Mouse (Mus musculus): Measurements from ENCODE around the gene Fam71e1. TPM values are rescaled to one million over a fixed set of nuclear protein-coding genes. Genes with fewer than 3 reads are reported as not detected.

Fam71e1 gene
- polyA plus RNA-seq, 1 experiment from 2014 or later = 4.1 TPM

GRCm38 (mm10) chr7:44466006-44466887 is 30.1 kb upstream of the Fam71e1 start:
- peak; percentile 15 for DNase-seq
- TF ChIP-seq CTCF (IDR thresholded peaks at IDR 0.05; ENCODE audit: low read depth) (no peak), EP300 (IDR thresholded peaks at IDR 0.05; ENCODE audit: low read depth) (no peak)
- H3K4me2 ChIP-seq (ENCODE audit: low read depth, low read length) = peak overlapping the region; percentile 65
- peak overlapping the region; percentile 26 for H3K4me3 ChIP-seq (ENCODE audit: low read depth, low read length)
- 77% methylated on average over 10 of the region's 10 CpGs for WGBS (ENCODE audit: insufficient replicate concordance)
- peaks cover 30% of the 10 kb centered on the region for H3K27me3 ChIP-seq (ENCODE audit: insufficient read depth, low read length)
- peaks cover 3% of the 10 kb centered on the region for H3K36me3 ChIP-seq (replicated peaks; ENCODE audit: insufficient read depth, low read length)
- peak overlapping the region; percentile 50 for H3K9ac ChIP-seq (replicated peaks)
- no peak for ATAC-seq
- no peaks in the 10 kb centered on the region for H3K9me3 ChIP-seq (ENCODE audit: low read length)
- H3K27ac ChIP-seq (ENCODE audit: low read depth) = peak overlapping the region; percentile 66
- peaks cover 36% of the 10 kb centered on the region for H3K4me1 ChIP-seq (ENCODE audit: insufficient read depth)

DNA sequence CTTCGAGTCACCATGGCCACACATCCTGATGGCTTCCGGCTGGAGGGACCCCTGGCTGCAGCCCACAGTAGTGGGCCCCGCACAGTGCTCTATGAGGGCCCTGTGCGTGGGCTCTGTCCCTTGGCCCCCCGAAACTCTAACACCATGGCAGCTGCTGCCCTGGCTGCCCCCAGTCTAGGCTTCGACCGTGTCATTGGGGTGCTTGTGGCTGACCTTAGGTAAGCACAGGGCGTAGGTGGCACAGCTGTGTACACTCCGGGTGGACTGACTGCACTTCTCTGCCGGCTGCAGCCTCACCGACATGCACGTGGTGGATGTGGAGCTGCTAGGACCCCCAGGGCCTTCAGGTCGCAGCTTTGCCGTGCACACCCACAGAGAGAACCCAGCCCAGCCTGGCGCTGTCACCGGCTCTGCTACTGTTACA is 29.5 kb upstream of the Fam71e1 start:
- Histone ChIP-seq H3K4me1 (ENCODE audit: insufficient read depth) (peaks cover 36% of the 10 kb centered on the region), H3K36me3 (replicated peaks; ENCODE audit: insufficient read depth, low read length) (peaks cover 5% of the 10 kb centered on the region), H3K4me3 (ENCODE audit: low read depth, low read length) (no peak overlapping the region), H3K4me2 (ENCODE audit: low read depth, low read length) (peak overlapping the region; percentile 89), H3K27me3 (ENCODE audit: insufficient read depth, low read length) (peaks cover 24% of the 10 kb centered on the region), H3K9ac (replicated peaks) (no peak overlapping the region), H3K9me3 (ENCODE audit: low read length) (no peaks in the 10 kb centered on the region), H3K27ac (ENCODE audit: low read depth) (peak overlapping the region; percentile 66)
- TF ChIP-seq CTCF (IDR thresholded peaks at IDR 0.05; ENCODE audit: low read depth) (no peak), EP300 (IDR thresholded peaks at IDR 0.05; ENCODE audit: low read depth) (no peak)
- DNase-seq (peak; percentile 16), ATAC-seq (no peak)
- 80% methylated on average over 16 of the region's 16 CpGs for WGBS (ENCODE audit: insufficient replicate concordance)

DNA sequence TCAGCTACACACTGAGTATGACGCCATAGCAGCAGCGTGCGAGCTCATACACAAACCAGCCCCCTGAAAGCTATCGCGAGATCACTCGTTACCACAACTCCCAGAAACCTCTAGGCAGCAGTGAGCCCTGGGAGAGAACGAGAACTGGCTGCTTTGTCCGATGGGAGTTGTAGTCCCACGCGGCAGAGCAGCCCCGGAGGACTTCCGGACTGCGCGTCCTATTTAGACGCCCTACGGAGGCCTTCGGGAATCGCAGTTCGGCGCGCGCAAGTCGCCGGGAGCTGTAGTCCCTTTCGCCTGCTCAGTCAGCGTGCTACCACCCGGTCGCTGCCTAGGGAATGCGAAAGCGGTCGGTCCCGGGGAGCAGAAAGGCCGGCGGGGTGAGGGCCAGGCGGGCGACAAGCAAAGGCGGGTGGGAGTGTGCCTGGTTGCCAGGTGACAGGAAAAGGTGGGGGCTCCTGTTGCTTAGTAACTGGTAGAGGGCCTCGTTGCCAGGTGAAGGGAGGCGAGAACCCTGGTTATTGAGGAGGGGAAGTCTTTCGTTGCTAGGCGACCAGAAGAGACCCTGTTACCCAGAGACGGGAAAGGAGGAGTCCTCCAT is 28.5 kb upstream of the Fam71e1 start, which contains the start of gene Josd2:
Josd2 (plus strand) TSS at position 170 of the 601 bp plus-strand sequence.
- TF ChIP-seq EP300 (IDR thresholded peaks at IDR 0.05; ENCODE audit: low read depth) = peak; percentile 64; the same call in 1 of the 2 replicates
- no peak for TF ChIP-seq CTCF (IDR thresholded peaks at IDR 0.05; ENCODE audit: low read depth)
- peak within 1 kb of the TSS; percentile 82 for H3K27ac ChIP-seq (ENCODE audit: low read depth)
- peaks cover 5% of the 10 kb centered on the region for H3K36me3 ChIP-seq (replicated peaks; ENCODE audit: insufficient read depth, low read length)
- H3K27me3 ChIP-seq (ENCODE audit: insufficient read depth, low read length) = peaks cover 14% of the 10 kb centered on the region
- peak within 1 kb of the TSS; percentile 89 for H3K4me2 ChIP-seq (ENCODE audit: low read depth, low read length)
- 2% methylated on average over 39 of the region's 42 CpGs for WGBS (ENCODE audit: insufficient replicate concordance)
- H3K4me3 ChIP-seq (ENCODE audit: low read depth, low read length) = peak within 1 kb of the TSS; percentile 83
- H3K4me1 ChIP-seq (ENCODE audit: insufficient read depth) = peaks cover 41% of the 10 kb centered on the region
- peak within 1 kb of the TSS; percentile 84 for H3K9ac ChIP-seq (replicated peaks)
- H3K9me3 ChIP-seq (ENCODE audit: low read length) = no peaks in the 10 kb centered on the region
- DNase-seq (peak; percentile 92), ATAC-seq (peak; percentile 97)

- Histone ChIP-seq H3K9ac (replicated peaks) (peak overlapping the region; percentile 84), H3K4me2 (ENCODE audit: low read depth, low read length) (peak overlapping the region; percentile 89), H3K4me3 (ENCODE audit: low read depth, low read length) (peak overlapping the region; percentile 83), H3K4me1 (ENCODE audit: insufficient read depth) (peaks cover 47% of the 10 kb centered on the region), H3K9me3 (ENCODE audit: low read length) (no peaks in the 10 kb centered on the region), H3K36me3 (replicated peaks; ENCODE audit: insufficient read depth, low read length) (peaks cover 5% of the 10 kb centered on the region), H3K27ac (ENCODE audit: low read depth) (peak overlapping the region; percentile 64), H3K27me3 (ENCODE audit: insufficient read depth, low read length) (peaks cover 5% of the 10 kb centered on the region)
- whole genome bisulfite sequencing (ENCODE audit: insufficient replicate concordance) = 64% methylated on average over 15 of the region's 15 CpGs
- TF ChIP-seq CTCF (IDR thresholded peaks at IDR 0.05; ENCODE audit: low read depth) (no peak), EP300 (IDR thresholded peaks at IDR 0.05; ENCODE audit: low read depth) (no peak)
- DNase-seq = peak; percentile 30
- no peak for ATAC-seq
These were observed 27.6 kb upstream of the Fam71e1 start for GRCm38 (mm10) chr7:44468644-44469285.

- no peak for TF ChIP-seq CTCF (IDR thresholded peaks at IDR 0.05; ENCODE audit: low read depth)
- no peak for TF ChIP-seq EP300 (IDR thresholded peaks at IDR 0.05; ENCODE audit: low read depth)
- H3K36me3 ChIP-seq (replicated peaks; ENCODE audit: insufficient read depth, low read length) = peaks cover 5% of the 10 kb centered on the region
- DNase-seq (peak; percentile 35), ATAC-seq (no peak)
- no peaks in the 10 kb centered on the region for H3K9me3 ChIP-seq (ENCODE audit: low read length)
- H3K4me1 ChIP-seq (ENCODE audit: insufficient read depth) = peaks cover 41% of the 10 kb centered on the region
- 79% methylated on average over 16 of the region's 16 CpGs for WGBS (ENCODE audit: insufficient replicate concordance)
- peak overlapping the region; percentile 64 for H3K27ac ChIP-seq (ENCODE audit: low read depth)
- H3K4me2 ChIP-seq (ENCODE audit: low read depth, low read length) = peak overlapping the region; percentile 89
- peak overlapping the region; percentile 83 for H3K4me3 ChIP-seq (ENCODE audit: low read depth, low read length)
- peaks cover 7% of the 10 kb centered on the region; the same call in 1 of the 2 replicates for H3K27me3 ChIP-seq (ENCODE audit: insufficient read depth, low read length)
- peak overlapping the region; percentile 27 for H3K9ac ChIP-seq (replicated peaks)
These were observed 26.4 kb upstream of the Fam71e1 start for GRCm38 (mm10) chr7:44469677-44470675.
